Mouse (Mus musculus) layer of hippocampus, postnatal 14 days (tissue): ENCODE results near the gene Nudcd2. TPM values are rescaled to one million over a fixed set of nuclear protein-coding genes. Genes with fewer than 3 reads are reported as not detected.
A peak's percentile ranks its signal among the peaks of the same experiment; 100 is the strongest.

Source experiments
- DNase-seq, 2 experiments: peaks; one replicate each; pipeline ENCODE4 v3.0.0; 2021 to 2022; ENCODE audit warnings: low spot score in 2 of 2, mixed read lengths in 1 of 2
- total RNA-seq, 2 experiments: library from RNA; stranded (reverse); gene quantifications; 2 replicates each; pipeline ENCODE4 v1.2.3; 2021

Nudcd2 gene
- total RNA-seq, 2 experiments from 2014 or later = 18.6 to 26.1 TPM

GRCm38 (mm10) chr11:40754664-40755107, 21.2 kb downstream of the Nudcd2 start:
- no peak for DNase-seq

DNA sequence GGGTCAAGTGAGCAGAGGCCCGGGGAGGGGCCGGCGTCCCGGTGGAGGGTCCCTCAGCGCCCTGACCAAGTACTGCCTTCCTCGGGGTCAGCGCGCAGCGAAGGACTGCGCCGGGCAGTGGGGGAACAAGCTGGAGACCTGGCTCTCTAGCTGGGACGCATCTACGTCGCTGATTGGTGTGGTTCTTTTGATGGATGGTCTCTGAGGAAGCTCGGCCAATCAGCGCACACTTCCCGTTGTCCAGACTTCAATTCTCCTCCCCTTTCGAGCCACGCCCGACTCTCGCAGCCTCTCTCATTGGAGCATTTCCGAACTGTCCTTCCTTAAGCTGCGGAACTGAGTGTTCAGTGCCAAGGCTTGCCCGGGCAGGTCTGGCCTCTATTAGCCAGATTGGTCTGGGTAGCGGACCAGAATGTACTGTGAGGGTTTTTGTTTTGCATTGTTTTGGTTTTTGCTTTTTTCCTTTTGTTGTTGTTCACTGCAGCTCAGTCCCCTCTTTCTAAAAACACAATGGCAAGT, 21.7 kb downstream of the Nudcd2 start, which contains the start of gene Ccng1:
Gene Ccng1 (minus strand): TSS at position 203 of the 519 bp plus-strand sequence.
- peak; percentile 87 to 96 for DNase-seq

DNA sequence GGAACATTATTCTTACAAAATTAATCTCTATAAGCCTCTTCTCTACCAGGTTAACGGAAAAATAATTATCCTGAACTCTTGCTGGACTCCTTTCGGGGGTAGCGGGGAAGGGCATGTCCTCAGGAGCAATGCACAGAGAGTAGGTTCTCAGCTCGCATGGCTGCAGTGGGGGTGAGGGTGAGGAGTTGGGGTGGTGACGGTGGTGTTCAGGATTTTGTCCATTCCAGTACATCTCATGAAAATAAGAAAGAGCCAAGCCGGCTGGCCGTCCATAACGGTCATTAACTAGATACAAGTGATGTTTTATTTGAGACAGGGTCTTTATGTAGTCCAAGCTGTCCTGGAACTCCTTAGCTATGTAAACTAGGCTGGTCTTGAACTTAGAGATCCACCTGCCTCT, 22.5 kb downstream of the Nudcd2 start:
- no peak for DNase-seq

DNA sequence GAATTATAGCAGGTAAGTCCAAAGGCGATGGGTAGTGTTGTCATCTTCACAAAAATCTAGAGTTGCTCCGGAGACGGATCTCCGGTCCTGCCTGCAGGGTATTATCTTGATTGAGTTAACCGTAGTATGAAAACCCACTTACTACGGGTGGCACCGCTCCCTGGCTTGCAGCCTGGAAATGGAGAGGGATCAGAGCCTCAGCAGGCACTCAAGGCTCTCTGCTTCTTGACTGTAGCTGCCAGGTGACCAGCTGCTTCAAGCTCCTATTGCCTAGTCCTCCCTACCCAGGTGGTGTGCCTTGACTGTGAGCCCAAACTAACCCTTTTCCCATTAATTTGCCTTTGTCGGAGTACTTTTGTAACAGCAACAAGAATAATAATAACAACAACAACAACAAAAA, 26.4 kb downstream of the Nudcd2 start:
- DNase-seq = no peak

DNA sequence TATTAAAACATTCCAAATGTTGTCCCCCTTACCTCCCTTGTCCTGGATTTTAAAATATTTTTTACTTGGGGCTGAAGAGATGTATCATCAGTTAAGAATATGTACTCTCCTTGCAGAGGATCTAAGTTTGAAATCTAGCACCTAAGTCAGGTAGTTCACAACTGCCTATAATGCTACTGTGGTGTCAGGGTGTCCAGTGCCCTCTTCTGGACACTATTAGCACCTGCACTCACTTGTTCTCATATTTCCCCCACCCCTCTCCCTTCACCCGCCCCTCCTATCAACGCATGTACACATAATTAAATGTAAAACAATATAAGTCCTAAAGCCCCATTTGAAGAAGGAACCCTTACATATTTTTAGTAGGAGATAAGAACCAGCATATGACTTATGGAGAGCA, 29.9 kb downstream of the Nudcd2 start:
- DNase-seq = no peak

- DNase-seq = no peak
Observed at GRCm38 (mm10) chr11:40764690-40765089, 31.2 kb downstream of the Nudcd2 start.

- DNase-seq = peak in 1 of 2 experiments; percentile 51
Observed at GRCm38 (mm10) chr11:40775315-40776269, 42.1 kb downstream of the Nudcd2 start.

DNA sequence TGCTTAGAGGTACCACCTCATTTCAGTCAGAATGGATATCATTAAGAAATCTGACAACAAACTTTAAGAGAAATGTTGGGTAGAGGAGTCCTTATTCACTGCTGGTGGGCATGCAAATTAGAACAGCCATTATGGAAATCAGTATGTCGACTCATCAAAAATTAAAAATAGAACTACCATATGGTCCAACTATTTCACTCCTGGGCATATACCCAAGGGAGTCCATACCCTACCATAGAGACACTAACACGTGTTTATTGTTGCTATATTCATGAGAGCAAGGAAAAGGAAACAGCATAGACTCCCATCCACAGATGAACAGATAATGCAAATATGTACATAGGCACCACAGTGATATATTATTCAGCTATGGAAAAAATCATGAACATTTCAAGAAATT, 48.4 kb downstream of the Nudcd2 start:
- no peak for DNase-seq

DNA sequence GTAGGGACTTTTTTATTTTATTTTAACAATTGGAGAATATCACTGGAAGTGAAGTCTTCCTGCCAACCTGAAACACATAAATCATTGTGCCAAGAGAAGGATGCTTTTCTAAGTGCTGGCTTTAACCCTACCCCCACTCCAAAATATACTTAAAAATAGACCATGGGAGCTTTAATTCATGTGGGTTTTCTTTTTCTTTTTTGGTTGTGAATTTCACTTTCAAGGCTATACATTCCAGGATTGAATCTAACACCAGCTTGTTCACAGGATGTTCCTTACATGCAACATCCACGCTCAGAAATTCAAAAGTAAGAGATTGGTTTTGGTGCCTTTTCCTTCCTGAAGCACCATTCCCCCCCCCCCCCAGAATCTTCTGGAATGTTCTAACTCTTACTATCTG, 49.9 kb downstream of the Nudcd2 start:
- DNase-seq = no peak

GRCm38 (mm10) chr11:40784326-40784725, 50.9 kb downstream of the Nudcd2 start:
- peak; percentile 11 to 36 for DNase-seq

DNA sequence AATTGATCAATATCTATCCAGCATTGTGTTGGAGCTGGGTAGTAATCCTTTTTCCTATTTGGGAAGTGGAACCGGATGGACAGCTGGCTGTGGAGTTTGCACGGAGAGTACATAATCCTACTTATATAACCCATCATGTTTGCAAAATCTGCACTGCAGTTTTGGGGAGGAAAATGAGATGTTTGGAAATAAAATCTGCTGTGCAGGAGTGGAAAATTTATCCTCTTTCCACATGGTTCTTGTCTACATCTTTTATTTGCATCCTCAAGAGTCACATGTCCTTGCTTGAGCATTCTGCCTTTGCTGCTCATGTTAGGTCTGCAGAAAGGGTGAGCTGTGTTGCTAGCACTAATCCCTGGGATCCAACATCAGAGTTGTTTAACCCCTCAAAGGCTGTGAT, 53.4 kb downstream of the Nudcd2 start:
- DNase-seq = peak in 1 of 2 experiments; percentile 33

Other genes with a start within 250 kb of the Nudcd2 start
- 100 to 1,000 TPM; 104 to 105 TPM for gene Mat2b, start 38.5 kb upstream of the Nudcd2 start, total RNA-seq
- gene Hmmr, start 245 bp upstream of the Nudcd2 start, total RNA-seq = 1 to 10 TPM in 1 of 2 experiments, under 1 TPM in 1; 0.88 to 1.7 TPM
- 10 to 100 TPM; 54.0 to 56.1 TPM for gene Ccng1, start 21.6 kb downstream of the Nudcd2 start, total RNA-seq